Mouse (Mus musculus): ENCODE measurements around the gene Slc27a2. TPM values are rescaled to one million over a fixed set of nuclear protein-coding genes. Genes with fewer than 3 reads are reported as not detected.

The Slc27a2 gene
- polyA plus RNA-seq, 1 experiment = 80.3 TPM

DNA sequence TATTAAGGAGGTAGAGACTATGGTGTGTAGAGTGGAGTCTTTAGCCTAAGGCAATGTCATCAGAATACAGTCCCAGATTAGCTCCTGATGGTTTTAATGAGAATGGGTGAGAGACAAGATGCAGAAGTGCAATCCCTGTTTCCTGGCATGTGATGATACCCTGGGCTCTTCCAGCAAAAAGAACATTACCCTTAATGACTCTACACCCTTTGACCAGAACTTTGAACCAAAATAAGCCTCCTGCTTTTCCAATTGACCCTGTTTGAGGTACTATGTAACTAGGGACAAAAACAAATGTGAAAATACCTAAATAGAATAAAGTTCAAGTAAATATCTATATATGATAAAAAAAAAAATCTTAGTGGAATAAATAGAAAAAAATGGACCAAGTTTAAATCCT lies 14.6 kb upstream of the Slc27a2 start:
- Histone ChIP-seq H3K4me1 (ENCODE audit: control insufficient read depth, insufficient read depth, insufficient read length, low read length) (no peaks in the 10 kb centered on the region), H3K27me3 (ENCODE audit: control insufficient read depth, insufficient read depth, low read length) (no peaks in the 10 kb centered on the region), H3K4me3 (ENCODE audit: low read depth, low read length) (no peak overlapping the region), H3K36me3 (ENCODE audit: control insufficient read depth, insufficient read depth, low read length) (no peaks in the 10 kb centered on the region), H3K27ac (ENCODE audit: insufficient read depth, low read depth, low read length) (no peak overlapping the region)
- TF ChIP-seq CTCF (IDR thresholded peaks at IDR 0.05; ENCODE audit: extremely low read depth, insufficient read length, insufficient replicate concordance, low read depth, low read length) (no peak), POLR2A (IDR thresholded peaks at IDR 0.05; ENCODE audit: low read depth, low read length) (no peak)

GRCm38 (mm10) chr2:126540390-126540925 lies 11.7 kb upstream of the Slc27a2 start:
- H3K27ac ChIP-seq (ENCODE audit: insufficient read depth, low read depth, low read length) = no peak overlapping the region
- H3K36me3 ChIP-seq (ENCODE audit: control insufficient read depth, insufficient read depth, low read length) = no peaks in the 10 kb centered on the region
- 69% methylated on average over 6 of the region's 6 CpGs for WGBS
- TF ChIP-seq POLR2A (IDR thresholded peaks at IDR 0.05; ENCODE audit: low read depth, low read length) = no peak
- no peak for TF ChIP-seq CTCF (IDR thresholded peaks at IDR 0.05; ENCODE audit: extremely low read depth, insufficient read length, insufficient replicate concordance, low read depth, low read length)
- H3K27me3 ChIP-seq (ENCODE audit: control insufficient read depth, insufficient read depth, low read length) = no peaks in the 10 kb centered on the region
- no peak overlapping the region for H3K4me3 ChIP-seq (ENCODE audit: low read depth, low read length)
- no peaks in the 10 kb centered on the region for H3K4me1 ChIP-seq (ENCODE audit: control insufficient read depth, insufficient read depth, insufficient read length, low read length)

DNA sequence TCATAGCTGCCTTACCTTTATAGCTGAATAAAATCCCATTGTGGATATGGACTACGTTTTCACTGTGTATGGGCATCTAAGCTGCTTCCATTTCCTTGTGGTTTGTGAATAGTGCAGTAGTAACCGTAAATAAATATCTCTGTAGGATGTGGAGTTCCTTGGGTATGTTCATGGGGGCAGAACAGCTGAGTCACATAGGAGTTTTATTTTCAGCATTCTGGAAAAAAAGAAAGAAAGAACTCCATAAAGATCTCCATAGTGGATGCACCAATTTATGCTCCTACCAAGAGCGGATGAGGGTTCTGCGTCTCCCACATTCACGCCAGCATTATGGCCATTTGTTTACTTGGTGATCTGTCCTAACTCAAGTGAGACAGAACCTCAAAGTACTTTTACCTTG lies 10.0 kb upstream of the Slc27a2 start:
- Histone ChIP-seq H3K27ac (ENCODE audit: insufficient read depth, low read depth, low read length) (no peak overlapping the region), H3K4me3 (ENCODE audit: low read depth, low read length) (no peak overlapping the region), H3K36me3 (ENCODE audit: control insufficient read depth, insufficient read depth, low read length) (no peaks in the 10 kb centered on the region), H3K4me1 (ENCODE audit: control insufficient read depth, insufficient read depth, insufficient read length, low read length) (no peaks in the 10 kb centered on the region), H3K27me3 (ENCODE audit: control insufficient read depth, insufficient read depth, low read length) (no peaks in the 10 kb centered on the region)
- TF ChIP-seq CTCF (IDR thresholded peaks at IDR 0.05; ENCODE audit: extremely low read depth, insufficient read length, insufficient replicate concordance, low read depth, low read length) (no peak), POLR2A (IDR thresholded peaks at IDR 0.05; ENCODE audit: low read depth, low read length) (no peak)
- WGBS = 82% methylated on average over 5 of the region's 5 CpGs

GRCm38 (mm10) chr2:126545297-126545696 lies 6.9 kb upstream of the Slc27a2 start:
- peaks cover 5% of the 10 kb centered on the region; the same call in 1 of the 2 replicates for H3K4me1 ChIP-seq (ENCODE audit: control insufficient read depth, insufficient read depth, insufficient read length, low read length)
- whole genome bisulfite sequencing = 30% methylated on average over 5 of the region's 5 CpGs
- TF ChIP-seq POLR2A (IDR thresholded peaks at IDR 0.05; ENCODE audit: low read depth, low read length) (no peak), CTCF (IDR thresholded peaks at IDR 0.05; ENCODE audit: extremely low read depth, insufficient read length, insufficient replicate concordance, low read depth, low read length) (no peak)
- H3K27ac ChIP-seq (ENCODE audit: insufficient read depth, low read depth, low read length) = no peak overlapping the region
- H3K36me3 ChIP-seq (ENCODE audit: control insufficient read depth, insufficient read depth, low read length) = no peaks in the 10 kb centered on the region
- no peak overlapping the region for H3K4me3 ChIP-seq (ENCODE audit: low read depth, low read length)
- H3K27me3 ChIP-seq (ENCODE audit: control insufficient read depth, insufficient read depth, low read length) = no peaks in the 10 kb centered on the region

- H3K27ac ChIP-seq (ENCODE audit: insufficient read depth, low read depth, low read length) = no peak overlapping the region
- no peak overlapping the region for H3K4me3 ChIP-seq (ENCODE audit: low read depth, low read length)
- no peaks in the 10 kb centered on the region for H3K27me3 ChIP-seq (ENCODE audit: control insufficient read depth, insufficient read depth, low read length)
- no peak for TF ChIP-seq POLR2A (IDR thresholded peaks at IDR 0.05; ENCODE audit: low read depth, low read length)
- H3K36me3 ChIP-seq (ENCODE audit: control insufficient read depth, insufficient read depth, low read length) = no peaks in the 10 kb centered on the region
- peaks cover 10% of the 10 kb centered on the region; the same call in 1 of the 2 replicates for H3K4me1 ChIP-seq (ENCODE audit: control insufficient read depth, insufficient read depth, insufficient read length, low read length)
- 37% methylated on average over 3 of the region's 3 CpGs for WGBS
Measured at GRCm38 (mm10) chr2:126546392-126546791, 5.8 kb upstream of the Slc27a2 start.

- no peak for TF ChIP-seq CTCF (IDR thresholded peaks at IDR 0.05; ENCODE audit: extremely low read depth, insufficient read length, insufficient replicate concordance, low read depth, low read length)
- Histone ChIP-seq H3K36me3 (ENCODE audit: control insufficient read depth, insufficient read depth, low read length) (no peaks in the 10 kb centered on the region), H3K4me1 (ENCODE audit: control insufficient read depth, insufficient read depth, insufficient read length, low read length) (peaks cover 18% of the 10 kb centered on the region), H3K4me3 (ENCODE audit: low read depth, low read length) (no peak overlapping the region), H3K27ac (ENCODE audit: insufficient read depth, low read depth, low read length) (peak overlapping the region; percentile 68; the same call in 1 of the 2 replicates), H3K27me3 (ENCODE audit: control insufficient read depth, insufficient read depth, low read length) (no peaks in the 10 kb centered on the region)
- WGBS = 21% methylated on average over 7 of the region's 7 CpGs
Measured at GRCm38 (mm10) chr2:126549681-126550080, 2.5 kb upstream of the Slc27a2 start.

GRCm38 (mm10) chr2:126551244-126551890 lies 840 bp upstream of the Slc27a2 start:
- H3K36me3 ChIP-seq (ENCODE audit: control insufficient read depth, insufficient read depth, low read length) = no peaks in the 10 kb centered on the region
- no peak overlapping the region for H3K4me3 ChIP-seq (ENCODE audit: low read depth, low read length)
- no peaks in the 10 kb centered on the region for H3K27me3 ChIP-seq (ENCODE audit: control insufficient read depth, insufficient read depth, low read length)
- H3K4me1 ChIP-seq (ENCODE audit: control insufficient read depth, insufficient read depth, insufficient read length, low read length) = peaks cover 22% of the 10 kb centered on the region
- no peak overlapping the region for H3K27ac ChIP-seq (ENCODE audit: insufficient read depth, low read depth, low read length)
- WGBS = 86% methylated on average over 8 of the region's 8 CpGs
- no peak for TF ChIP-seq POLR2A (IDR thresholded peaks at IDR 0.05; ENCODE audit: low read depth, low read length)
- no peak for TF ChIP-seq CTCF (IDR thresholded peaks at IDR 0.05; ENCODE audit: extremely low read depth, insufficient read length, insufficient replicate concordance, low read depth, low read length)
